19 mouse cellular contexts compared by ENCODE assay signal in genomic region chr13:103705436-103705978, GRCm38 (mm10).
DNase-seq lines count a peak whose midpoint lies in the region; ATAC-seq lines count a peak whose summit lies in the region.
"Had no signal": no experiment of that assay in that cellular context is flagged by ENCODE, and none has a peak within 500 bp of the region (broad histone marks: within the 10 kb centered on the region; RNA-seq: fewer than 3 reads in every experiment).

No protein-coding gene starts in this region.

- no peak overlapping the region for H3K4me3 ChIP-seq in liver, embryonic 11.5 days (ENCODE audit: low read depth, low read length)
- H3K4me3 ChIP-seq in neural tube, embryonic 15.5 days (replicated peaks): no peak overlapping the region
- no peak overlapping the region for H3K4me3 ChIP-seq in midbrain, embryonic 16.5 days (ENCODE audit: low read depth, low read length)
- H3K4me3 ChIP-seq: forebrain, embryonic 13.5 days; heart, embryonic 13.5 days had no signal

- intact Hi-C loops in heart, postnatal 36 days (cut with DNase I): loop anchor here (5.0 kb wide), 1 partner anchor 382 kb away; no protein-coding TSS in a partner anchor

- H3K27me3 ChIP-seq in liver, embryonic 11.5 days (replicated peaks; ENCODE audit: control insufficient read depth, insufficient read depth, low read length): no peaks in the 10 kb centered on the region
- H3K27me3 ChIP-seq in neural tube, embryonic 15.5 days (replicated peaks): no peaks in the 10 kb centered on the region
- no peaks in the 10 kb centered on the region for H3K27me3 ChIP-seq in midbrain, embryonic 16.5 days (ENCODE audit: control insufficient read depth, insufficient read depth, low read depth, low read length)
- H3K27me3 ChIP-seq: CH12.LX; forebrain, embryonic 13.5 days; heart, embryonic 13.5 days; Patski had no signal

- H3K9ac ChIP-seq in liver, embryonic 11.5 days (ENCODE audit: low read depth, low read length): no peak overlapping the region
- no peak overlapping the region for H3K9ac ChIP-seq in neural tube, embryonic 15.5 days (replicated peaks)
- H3K9ac ChIP-seq in midbrain, embryonic 16.5 days (ENCODE audit: low read depth, low read length): no peak overlapping the region
- H3K9ac ChIP-seq: forebrain, embryonic 13.5 days; forebrain, postnatal 0 days; heart, embryonic 13.5 days had no signal

- no peaks in the 10 kb centered on the region for H3K4me1 ChIP-seq in liver, embryonic 11.5 days (replicated peaks; ENCODE audit: control insufficient read depth, insufficient read depth, low read length)
- peaks cover 3% of the 10 kb centered on the region for H3K4me1 ChIP-seq in neural tube, embryonic 15.5 days
- peaks cover 2% of the 10 kb centered on the region; the same call in 1 of the 2 replicates for H3K4me1 ChIP-seq in midbrain, embryonic 16.5 days (ENCODE audit: control insufficient read depth, insufficient read depth, low read length)

- DNase-seq in heart, adult 11 months: peak; percentile 74
- DNase-seq in heart, postnatal 36 days: no peak
- DNase-seq in liver, embryonic 11.5 days (ENCODE audit: low spot score): peak; percentile 26
- DNase-seq in liver: no peak
- DNase-seq in large intestine, adult 2 months (ENCODE audit: low read depth, low spot score): peak; percentile 36
- DNase-seq: adrenal gland, postnatal 36 days; cerebellum, adult 8-10 months; cerebellum, postnatal 25 days; forebrain, postnatal 0 days; gastrocnemius, postnatal 14 days; kidney, adult 11 months had no signal

- 71% methylated on average over 6 of the region's 6 CpGs for WGBS in liver, embryonic 11.5 days
- WGBS in large intestine, adult 2 months: 30% methylated on average over 6 of the region's 6 CpGs
- WGBS in neural tube, embryonic 15.5 days: 73% methylated on average over 6 of the region's 6 CpGs
- 75% methylated on average over 6 of the region's 6 CpGs for WGBS in midbrain, embryonic 16.5 days

- no peak overlapping the region for H3K27ac ChIP-seq in liver, embryonic 11.5 days (ENCODE audit: low read depth, low read length)
- H3K27ac ChIP-seq in neural tube, embryonic 15.5 days (replicated peaks): no peak overlapping the region
- H3K27ac ChIP-seq in midbrain, embryonic 16.5 days (ENCODE audit: low read length): no peak overlapping the region
- H3K27ac ChIP-seq: forebrain, embryonic 13.5 days; heart, embryonic 13.5 days; hindbrain, postnatal 0 days had no signal

- no peaks in the 10 kb centered on the region for H3K9me3 ChIP-seq in liver, embryonic 11.5 days (ENCODE audit: control insufficient read depth, low read length)
- H3K9me3 ChIP-seq in neural tube, embryonic 15.5 days (replicated peaks): no peaks in the 10 kb centered on the region
- H3K9me3 ChIP-seq in midbrain, embryonic 16.5 days (replicated peaks; ENCODE audit: control insufficient read depth, low read length, poor library complexity, severe bottlenecking): no peaks in the 10 kb centered on the region
- H3K9me3 ChIP-seq: forebrain, embryonic 13.5 days; heart, embryonic 13.5 days had no signal

- no peak overlapping the region for H3K4me2 ChIP-seq in liver, embryonic 11.5 days
- no peak overlapping the region for H3K4me2 ChIP-seq in neural tube, embryonic 15.5 days
- H3K4me2 ChIP-seq in midbrain, embryonic 16.5 days (ENCODE audit: low read length): no peak overlapping the region
- H3K4me2 ChIP-seq: forebrain, embryonic 13.5 days; heart, embryonic 13.5 days had no signal

- ATAC-seq in liver, embryonic 11.5 days (replicated peaks; ENCODE audit: low FRiP score): no peak
- no peak for ATAC-seq in neural tube, embryonic 15.5 days (ENCODE audit: low FRiP score)
- ATAC-seq in midbrain, embryonic 16.5 days: no peak
- ATAC-seq: activated CD4-positive, CD25-positive, alpha-beta regulatory T cell, adult 4 months; forebrain, embryonic 13.5 days; forebrain, postnatal 0 days; hindbrain, postnatal 0 days; Patski had no signal

- H3K36me3 ChIP-seq in liver, embryonic 11.5 days (ENCODE audit: control insufficient read depth, insufficient read depth, low read length): no peaks in the 10 kb centered on the region
- H3K36me3 ChIP-seq in neural tube, embryonic 15.5 days: no peaks in the 10 kb centered on the region
- H3K36me3 ChIP-seq in midbrain, embryonic 16.5 days (ENCODE audit: control insufficient read depth, insufficient read depth, low read length): no peaks in the 10 kb centered on the region
- H3K36me3 ChIP-seq: heart, embryonic 13.5 days had no signal

Comparison
In these comparisons a context has a peak if more than half of its experiments do, and no peak if none do; other contexts are left out.
1. DNase-seq: peak in heart, adult 11 months (single experiment), liver, embryonic 11.5 days (single experiment) and large intestine, adult 2 months (single experiment); none in heart, postnatal 36 days (0 of 2) and liver (single experiment).